Mouse (Mus musculus): Measurements from ENCODE around the gene Hyls1. TPM values are rescaled to one million over a fixed set of nuclear protein-coding genes. Genes with fewer than 3 reads are reported as not detected.
"Not testable (repeated sequence)": the region's sequence is repeated elsewhere in the genome, so short reads cannot be mapped to it uniquely, and the experiment has no call there.

Hyls1 gene
- 7.7 and 8.6 TPM in 2 replicates for polyA plus RNA-seq (2012; rRNA removed)

DNA sequence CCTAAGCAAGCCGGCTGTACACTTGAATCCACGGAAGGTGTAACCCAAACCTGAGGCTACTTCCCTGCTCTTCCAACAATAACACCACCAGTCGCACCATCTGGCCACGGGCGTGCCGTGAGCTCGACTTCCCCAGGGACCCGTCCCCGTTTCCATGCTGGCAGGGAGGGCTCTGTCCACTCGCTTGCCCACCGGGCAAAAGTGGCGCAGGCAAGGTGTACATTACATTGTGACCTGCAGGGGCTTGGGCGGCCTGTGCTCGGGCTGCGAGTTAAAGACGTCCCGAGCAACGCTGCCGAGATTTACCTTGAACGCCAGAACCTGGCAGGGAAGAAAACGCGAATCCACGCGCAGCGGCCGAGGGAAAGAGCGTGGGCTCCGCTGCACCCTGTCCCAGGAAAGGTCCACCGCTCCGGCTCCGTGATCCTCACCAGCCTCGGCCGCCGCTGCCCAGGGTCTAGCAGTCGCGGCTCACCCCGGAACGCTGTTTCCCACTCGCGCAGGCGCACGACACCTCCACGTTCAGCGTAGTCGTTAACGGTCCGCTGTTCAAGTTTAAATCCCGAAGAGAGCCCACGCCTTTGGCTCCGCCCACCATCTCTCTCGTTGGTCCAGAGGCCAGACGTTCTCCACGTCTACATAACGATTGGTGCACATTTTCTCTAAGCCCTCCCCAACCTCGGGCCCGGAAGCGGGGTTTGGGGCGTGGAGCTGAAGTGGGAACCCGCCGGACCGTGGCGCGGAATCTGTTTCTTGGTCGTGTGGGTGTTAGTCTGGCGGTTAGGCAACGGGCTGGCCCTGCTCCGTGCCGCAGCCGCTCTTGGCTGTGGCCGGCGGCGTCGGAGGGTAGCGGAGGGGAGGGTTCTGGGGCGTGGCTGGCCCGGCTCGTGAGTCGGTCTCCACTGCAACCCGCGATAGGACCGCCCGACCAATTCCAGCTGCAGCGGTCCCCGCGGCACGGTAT lies at the start of gene Hyls1, which contains the start of gene Pate2:
Gene Hyls1 (minus strand): TSS at position 828 of the 964 bp plus-strand sequence.
Gene Pate2 (plus strand): TSS at position 714 of the 964 bp plus-strand sequence.
- DNase-seq = peak; percentile 93 to 95
- H3K27ac ChIP-seq (ENCODE audit: insufficient read depth, low read length) = peak within 1 kb of the TSS; percentile 39; the same call in 1 of the 2 replicates
- no peaks in the 10 kb centered on the region for H3K27me3 ChIP-seq (ENCODE audit: control insufficient read depth, insufficient read depth, low read length)
- WGBS = under 1% methylated on average over 86 of the region's 86 CpGs
- peak within 1 kb of the TSS; percentile 87 for H3K4me3 ChIP-seq (replicated peaks; ENCODE audit: insufficient read depth, low read depth, low read length)
- H3K4me1 ChIP-seq (ENCODE audit: control insufficient read depth, insufficient read depth, low read length) = no peaks in the 10 kb centered on the region
- TF ChIP-seq CTCF (IDR thresholded peaks at IDR 0.05; ENCODE audit: borderline replicate concordance, insufficient read depth, low read depth, low read length) (no peak), POLR2A (IDR thresholded peaks at IDR 0.05; ENCODE audit: borderline replicate concordance, insufficient read depth, low read length) (peak; percentile 85)

- not testable (repeated sequence) for H3K27ac ChIP-seq (ENCODE audit: insufficient read depth, low read length); DNase-seq; H3K27me3 ChIP-seq (ENCODE audit: control insufficient read depth, insufficient read depth, low read length); H3K4me1 ChIP-seq (ENCODE audit: control insufficient read depth, insufficient read depth, low read length); H3K4me3 ChIP-seq (replicated peaks; ENCODE audit: insufficient read depth, low read depth, low read length)
- WGBS = 71% methylated on average over 2 of the region's 2 CpGs
Observed at GRCm38 (mm10) chr9:35616784-35617183, 46.6 kb upstream of the Hyls1 start.

- Histone ChIP-seq H3K27ac (ENCODE audit: insufficient read depth, low read length) (no peak overlapping the region), H3K27me3 (ENCODE audit: control insufficient read depth, insufficient read depth, low read length) (no peaks in the 10 kb centered on the region), H3K4me1 (ENCODE audit: control insufficient read depth, insufficient read depth, low read length) (no peaks in the 10 kb centered on the region), H3K4me3 (replicated peaks; ENCODE audit: insufficient read depth, low read depth, low read length) (no peak overlapping the region)
- no peak for DNase-seq
- TF ChIP-seq CTCF (IDR thresholded peaks at IDR 0.05; ENCODE audit: borderline replicate concordance, insufficient read depth, low read depth, low read length) (no peak), POLR2A (IDR thresholded peaks at IDR 0.05; ENCODE audit: borderline replicate concordance, insufficient read depth, low read length) (no peak)
- 29% methylated on average over 2 of the region's 2 CpGs for WGBS
Observed at GRCm38 (mm10) chr9:35614005-35614404, 43.8 kb upstream of the Hyls1 start.

DNA sequence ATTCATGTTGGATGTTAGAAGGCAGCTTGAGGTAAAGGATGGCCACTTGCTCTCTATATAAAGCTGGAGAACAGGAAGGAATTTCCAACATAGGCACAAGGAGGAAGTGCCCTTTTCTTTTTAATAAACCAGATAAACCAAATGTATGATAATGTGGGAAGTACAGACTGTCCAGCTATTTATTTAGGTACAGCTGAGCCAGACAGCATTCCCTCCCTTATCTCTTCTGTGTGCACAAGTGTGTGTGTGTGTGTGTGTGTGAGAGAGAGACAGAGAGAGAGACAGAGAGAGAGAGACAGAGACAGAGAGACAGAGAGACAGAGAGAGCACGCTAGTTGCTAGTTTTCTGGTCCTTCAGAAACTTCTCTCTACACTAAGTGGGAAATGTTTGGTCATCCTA lies 41.6 kb upstream of the Hyls1 start, which contains the start of gene Pate4:
Gene Pate4 (minus strand): TSS at position 101 of the 400 bp plus-strand sequence.
- Histone ChIP-seq H3K27ac (ENCODE audit: insufficient read depth, low read length) (no peak within 1 kb of the TSS), H3K27me3 (ENCODE audit: control insufficient read depth, insufficient read depth, low read length) (no peaks in the 10 kb centered on the region), H3K4me1 (ENCODE audit: control insufficient read depth, insufficient read depth, low read length) (no peaks in the 10 kb centered on the region), H3K4me3 (replicated peaks; ENCODE audit: insufficient read depth, low read depth, low read length) (no peak within 1 kb of the TSS)
- no peak for DNase-seq
- 83% methylated on average over 1 of the region's 1 CpGs for WGBS
- no peak for TF ChIP-seq POLR2A (IDR thresholded peaks at IDR 0.05; ENCODE audit: borderline replicate concordance, insufficient read depth, low read length)
- TF ChIP-seq CTCF (IDR thresholded peaks at IDR 0.05; ENCODE audit: borderline replicate concordance, insufficient read depth, low read depth, low read length) = no peak

DNA sequence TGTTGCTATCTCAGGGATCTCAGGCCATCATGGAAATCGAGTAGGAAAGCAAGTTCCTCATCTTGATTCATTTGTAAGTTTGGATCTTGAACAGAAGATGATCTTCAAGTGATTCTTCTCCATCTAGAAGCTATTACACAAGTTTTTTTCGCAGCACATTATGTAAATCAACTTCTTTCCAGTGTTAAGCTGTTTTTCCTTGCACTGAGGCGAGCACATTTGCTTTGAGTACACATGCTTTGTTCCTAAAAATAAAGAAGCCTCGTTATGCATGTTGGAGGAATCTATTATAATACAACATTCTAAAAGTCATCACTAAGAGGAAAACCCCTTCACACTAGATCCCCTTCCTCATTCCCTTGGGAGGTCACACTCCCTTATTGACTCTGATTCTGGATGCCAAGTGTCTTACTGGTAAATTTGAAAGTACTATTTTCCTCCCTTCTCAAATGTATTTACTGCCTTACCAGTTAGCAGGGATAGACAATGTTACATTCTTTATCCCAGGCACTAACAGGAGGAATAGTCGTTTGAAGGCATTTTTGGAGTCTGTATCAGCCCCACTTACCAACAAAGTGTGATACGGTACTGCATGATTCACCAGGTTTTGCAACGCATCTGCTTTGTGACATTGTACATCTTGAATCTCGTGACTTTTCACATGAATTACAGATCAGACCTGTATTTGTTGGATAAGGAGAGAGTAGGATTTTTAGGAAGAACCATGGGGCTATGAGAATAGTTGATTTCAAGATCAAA lies 37.6 kb upstream of the Hyls1 start:
- Histone ChIP-seq H3K27ac (ENCODE audit: insufficient read depth, low read length) (no peak overlapping the region), H3K27me3 (ENCODE audit: control insufficient read depth, insufficient read depth, low read length) (no peaks in the 10 kb centered on the region), H3K4me3 (replicated peaks; ENCODE audit: insufficient read depth, low read depth, low read length) (no peak overlapping the region), H3K4me1 (ENCODE audit: control insufficient read depth, insufficient read depth, low read length) (no peaks in the 10 kb centered on the region)
- WGBS = 65% methylated on average over 8 of the region's 8 CpGs
- DNase-seq = no peak
- TF ChIP-seq CTCF (IDR thresholded peaks at IDR 0.05; ENCODE audit: borderline replicate concordance, insufficient read depth, low read depth, low read length) (no peak), POLR2A (IDR thresholded peaks at IDR 0.05; ENCODE audit: borderline replicate concordance, insufficient read depth, low read length) (no peak)

DNA sequence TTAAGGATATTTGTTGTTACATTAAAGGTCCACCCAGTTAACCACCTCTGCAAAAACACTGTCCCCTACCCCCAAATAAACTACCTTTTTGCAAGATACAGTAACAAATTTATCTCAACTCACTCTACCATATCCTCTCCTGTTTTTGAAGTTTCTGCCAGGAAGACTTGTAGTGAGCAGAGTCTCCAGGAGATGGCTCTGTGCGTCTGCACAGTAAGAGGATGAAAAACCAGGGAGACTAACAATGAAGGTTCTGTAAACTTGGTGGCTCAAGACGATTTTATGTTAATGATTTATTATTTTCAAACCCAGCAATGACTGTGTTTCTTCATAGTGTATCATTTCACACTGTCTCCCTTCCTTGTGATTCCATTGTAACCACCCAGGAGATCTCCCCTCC lies 22.7 kb upstream of the Hyls1 start:
- no peaks in the 10 kb centered on the region for H3K4me1 ChIP-seq (ENCODE audit: control insufficient read depth, insufficient read depth, low read length)
- DNase-seq = no peak
- TF ChIP-seq CTCF (IDR thresholded peaks at IDR 0.05; ENCODE audit: borderline replicate concordance, insufficient read depth, low read depth, low read length) (no peak), POLR2A (IDR thresholded peaks at IDR 0.05; ENCODE audit: borderline replicate concordance, insufficient read depth, low read length) (no peak)
- no peak overlapping the region for H3K27ac ChIP-seq (ENCODE audit: insufficient read depth, low read length)
- H3K27me3 ChIP-seq (ENCODE audit: control insufficient read depth, insufficient read depth, low read length) = no peaks in the 10 kb centered on the region
- H3K4me3 ChIP-seq (replicated peaks; ENCODE audit: insufficient read depth, low read depth, low read length) = no peak overlapping the region
- WGBS = 12% methylated on average over 2 of the region's 2 CpGs

DNA sequence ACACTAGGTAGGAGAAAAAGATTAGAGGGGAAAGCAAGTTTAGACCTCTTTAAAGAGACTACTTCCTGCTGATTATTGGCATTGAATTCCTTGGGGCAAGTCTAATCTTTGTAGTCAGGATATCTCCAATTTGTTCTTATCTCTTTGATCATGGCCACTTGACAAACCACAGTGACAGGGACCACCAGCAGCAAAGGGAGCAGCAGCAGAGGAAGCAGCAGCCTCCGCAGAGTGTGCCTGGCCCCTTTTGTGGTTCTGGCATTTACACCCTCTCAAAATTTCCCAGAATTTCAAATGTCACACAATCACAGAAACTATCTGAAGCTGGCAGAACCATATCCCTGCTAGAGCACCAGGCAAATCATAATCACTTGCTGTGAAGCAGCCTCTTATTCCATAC lies 17.5 kb upstream of the Hyls1 start:
- Histone ChIP-seq H3K4me3 (replicated peaks; ENCODE audit: insufficient read depth, low read depth, low read length) (no peak overlapping the region), H3K27ac (ENCODE audit: insufficient read depth, low read length) (no peak overlapping the region), H3K4me1 (ENCODE audit: control insufficient read depth, insufficient read depth, low read length) (no peaks in the 10 kb centered on the region), H3K27me3 (ENCODE audit: control insufficient read depth, insufficient read depth, low read length) (no peaks in the 10 kb centered on the region)
- no peak for DNase-seq
- TF ChIP-seq CTCF (IDR thresholded peaks at IDR 0.05; ENCODE audit: borderline replicate concordance, insufficient read depth, low read depth, low read length) = no peak
- 72% methylated on average over 1 of the region's 1 CpGs for WGBS

All from cerebellum, adult 2 months (tissue).